Mouse (Mus musculus): ENCODE measurements around the gene Prame.
A peak's percentile ranks its signal among the peaks of the same experiment; 100 is the strongest.

GRCm38 (mm10) chrX:135652173-135652772 lies 24.8 kb upstream of the Prame start:
- TF ChIP-seq CTCF (IDR thresholded peaks at IDR 0.05; ENCODE audit: low read depth) (peak; percentile 47), EP300 (IDR thresholded peaks at IDR 0.05; ENCODE audit: low read depth) (no peak)
